In genomic region chr11:103285951-103286350, GRCm38 (mm10) we compare ENCODE assay signal across 9 mouse cellular contexts. TPM values are rescaled to one million over a fixed set of nuclear protein-coding genes. Genes with fewer than 3 reads are reported as not detected.
DNase-seq lines count a peak whose midpoint lies in the region; ATAC-seq lines count a peak whose summit lies in the region.
"Had no signal": no experiment of that assay in that cellular context is flagged by ENCODE, and none has a peak within 500 bp of the region (broad histone marks: within the 10 kb centered on the region; RNA-seq: fewer than 3 reads in every experiment).

No protein-coding gene starts in this region.

- intact Hi-C loops in heart, postnatal 25 days (cut with DNase I) = no loop called here

- no peak for ATAC-seq in embryonic facial prominence, embryonic 13.5 days (ENCODE audit: insufficient number of reproducible peaks, insufficient read depth, low FRiP score, low TSS enrichment, low read depth)
- peak; percentile 31 for ATAC-seq in intestine, embryonic 15.5 days
- ATAC-seq in lung, embryonic 15.5 days (ENCODE audit: borderline replicate concordance, extremely low read depth, low FRiP score, low TSS enrichment) = peak; percentile 65
- ATAC-seq in monocyte, adult 5-6 weeks (replicated peaks; ENCODE audit: insufficient number of reproducible peaks, low FRiP score, low TSS enrichment, poor library complexity, severe bottlenecking) = no peak
- ATAC-seq in hindbrain, embryonic 12.5 days (ENCODE audit: low FRiP score) = no peak

- H3K36me3 ChIP-seq in embryonic facial prominence, embryonic 13.5 days = no peaks in the 10 kb centered on the region
- H3K36me3 ChIP-seq in intestine, embryonic 15.5 days = no peaks in the 10 kb centered on the region
- no peaks in the 10 kb centered on the region for H3K36me3 ChIP-seq in lung, embryonic 15.5 days
- no peaks in the 10 kb centered on the region for H3K36me3 ChIP-seq in hindbrain, embryonic 12.5 days

- WGBS in embryonic facial prominence, embryonic 13.5 days = 30% methylated on average over 6 of the region's 6 CpGs
- 32% methylated on average over 6 of the region's 6 CpGs for WGBS in intestine, embryonic 15.5 days
- 21% methylated on average over 6 of the region's 6 CpGs for WGBS in lung, embryonic 15.5 days
- WGBS in hindbrain, embryonic 12.5 days = 41% methylated on average over 6 of the region's 6 CpGs

- H3K27me3 ChIP-seq in embryonic facial prominence, embryonic 13.5 days = no peaks in the 10 kb centered on the region
- no peaks in the 10 kb centered on the region for H3K27me3 ChIP-seq in intestine, embryonic 15.5 days (replicated peaks)
- H3K27me3 ChIP-seq in lung, embryonic 15.5 days = no peaks in the 10 kb centered on the region
- H3K27me3 ChIP-seq in hindbrain, embryonic 12.5 days = no peaks in the 10 kb centered on the region

- peaks cover 26% of the 10 kb centered on the region for H3K4me1 ChIP-seq in embryonic facial prominence, embryonic 13.5 days
- peaks cover 3% of the 10 kb centered on the region; the same call in 1 of the 2 replicates for H3K4me1 ChIP-seq in intestine, embryonic 15.5 days (replicated peaks)
- H3K4me1 ChIP-seq in lung, embryonic 15.5 days = peaks cover 21% of the 10 kb centered on the region
- H3K4me1 ChIP-seq in hindbrain, embryonic 12.5 days = peaks cover 6% of the 10 kb centered on the region

- no peaks in the 10 kb centered on the region for H3K9me3 ChIP-seq in embryonic facial prominence, embryonic 13.5 days
- H3K9me3 ChIP-seq in intestine, embryonic 15.5 days = no peaks in the 10 kb centered on the region
- H3K9me3 ChIP-seq in lung, embryonic 15.5 days = no peaks in the 10 kb centered on the region
- no peaks in the 10 kb centered on the region for H3K9me3 ChIP-seq in hindbrain, embryonic 12.5 days (replicated peaks)

- H3K4me3 ChIP-seq in embryonic facial prominence, embryonic 13.5 days = no peak overlapping the region
- no peak overlapping the region for H3K4me3 ChIP-seq in intestine, embryonic 15.5 days (replicated peaks)
- H3K4me3 ChIP-seq in lung, embryonic 15.5 days = no peak overlapping the region
- no peak overlapping the region for H3K4me3 ChIP-seq in hindbrain, embryonic 12.5 days

- H3K9ac ChIP-seq in embryonic facial prominence, embryonic 13.5 days = 0 out of 2 replicates have a peak overlapping the region, but pooled peaks have one; percentile 11
- no peak overlapping the region for H3K9ac ChIP-seq in intestine, embryonic 15.5 days
- H3K9ac ChIP-seq in lung, embryonic 15.5 days = no peak overlapping the region
- no peak overlapping the region for H3K9ac ChIP-seq in hindbrain, embryonic 12.5 days

- no peak overlapping the region for H3K4me2 ChIP-seq in embryonic facial prominence, embryonic 13.5 days
- no peak overlapping the region for H3K4me2 ChIP-seq in intestine, embryonic 15.5 days (replicated peaks)
- H3K4me2 ChIP-seq in lung, embryonic 15.5 days = no peak overlapping the region
- no peak overlapping the region for H3K4me2 ChIP-seq in hindbrain, embryonic 12.5 days (replicated peaks)

- peak overlapping the region; percentile 33; the same call in 1 of the 2 replicates for H3K27ac ChIP-seq in embryonic facial prominence, embryonic 13.5 days
- 0 out of 2 replicates have a peak overlapping the region, but pooled peaks have one; percentile 48 for H3K27ac ChIP-seq in intestine, embryonic 15.5 days
- peak overlapping the region; percentile 76 for H3K27ac ChIP-seq in lung, embryonic 15.5 days
- no peak overlapping the region for H3K27ac ChIP-seq in hindbrain, embryonic 12.5 days

- peak; percentile 63 to 69 for DNase-seq in heart, adult 18-20 months
- no peak for DNase-seq in heart, postnatal 25 days (ENCODE audit: low spot score)
- no peak for DNase-seq in layer of hippocampus, postnatal 36 days
- DNase-seq: left cerebral cortex, postnatal 4 days had no signal

RNA-seq across cellular contexts. Expression of gene Map3k14, which starts 18.7 kb away (rescaled TPM):
- 1 to 10 TPM; 2.5 to 3.0 TPM for total RNA-seq in heart, adult 18-20 months (2021)
- 1 to 10 TPM; 2.7 to 2.9 TPM for total RNA-seq in heart, postnatal 25 days (2021)
- polyA plus RNA-seq in embryonic facial prominence, embryonic 13.5 days (2015; fragmentation: Nextera tagmentation; extraction: Ambion mirVana) = 4.4 and 5.5 TPM in 2 replicates
- 2.9 and 3.6 TPM in 2 replicates for polyA plus RNA-seq in intestine, embryonic 15.5 days (2015; fragmentation: Nextera tagmentation; extraction: Ambion mirVana)
- polyA plus RNA-seq in lung, embryonic 15.5 days (2015; fragmentation: Nextera tagmentation; extraction: Ambion mirVana) = 2.8 and 3.5 TPM in 2 replicates
- total RNA-seq in monocyte, adult 5-6 weeks (2017) = 72.0 to 89.0 TPM (median 88.0 TPM) in 3 replicates
- 3.9 and 4.8 TPM in 2 replicates for polyA plus RNA-seq in hindbrain, embryonic 12.5 days (2016; fragmentation: Nextera tagmentation; extraction: Ambion mirVana)
- 1 to 10 TPM; 3.2 to 4.3 TPM for total RNA-seq in layer of hippocampus, postnatal 36 days (2021)

Comparison
In these comparisons a context has a peak if more than half of its experiments do, and no peak if none do; other contexts are left out.
1. DNase-seq: peak in heart, adult 18-20 months (2 of 2); none in heart, postnatal 25 days (single experiment) and layer of hippocampus, postnatal 36 days (0 of 2).
2. ATAC-seq: peak in intestine, embryonic 15.5 days (single experiment) and lung, embryonic 15.5 days (single experiment); none in embryonic facial prominence, embryonic 13.5 days (single experiment), monocyte, adult 5-6 weeks (single experiment) and hindbrain, embryonic 12.5 days (single experiment).
3. RNA of gene Map3k14, which starts 18.7 kb away (total RNA-seq): 72.0 to 89.0 TPM in monocyte, adult 5-6 weeks; 3.2 to 4.3 TPM in layer of hippocampus, postnatal 36 days, 2.5 to 3.0 TPM in heart, adult 18-20 months and 2.7 to 2.9 TPM in heart, postnatal 25 days; every median in the first group is over 10 times any median in the second.